Mouse (Mus musculus) spleen, embryonic (tissue): ENCODE measurements around the gene Baz1b.

Source experiments
- CTCF ChIA-PET: fragments of 350-600 bp; sonication (Branson Sonifier 250); formaldehyde crosslinking; loops from one replicate; lab custom pipeline; 2022; lab: Charles Lee

Baz1b gene

GRCm38 (mm10) chr5:135178523-135178922 lies 8.5 kb upstream of the Baz1b start:
- CTCF ChIA-PET: no interaction called here

GRCm38 (mm10) chr5:135178996-135179395 lies 8.1 kb upstream of the Baz1b start:
- CTCF ChIA-PET: no interaction called here

GRCm38 (mm10) chr5:135179616-135180015 lies 7.4 kb upstream of the Baz1b start:
- CTCF ChIA-PET: no interaction called here

GRCm38 (mm10) chr5:135180796-135181195 lies 6.3 kb upstream of the Baz1b start:
- CTCF ChIA-PET: no interaction called here

GRCm38 (mm10) chr5:135181776-135182175 lies 5.3 kb upstream of the Baz1b start:
- CTCF ChIA-PET: no interaction called here

- CTCF ChIA-PET: no interaction called here
Observed at GRCm38 (mm10) chr5:135183131-135183861, 3.8 kb upstream of the Baz1b start.

- CTCF ChIA-PET: no interaction called here
Observed at GRCm38 (mm10) chr5:135185016-135185415, 2.0 kb upstream of the Baz1b start.

GRCm38 (mm10) chr5:135185596-135185995 lies 1.5 kb upstream of the Baz1b start:
- CTCF ChIA-PET: interaction anchor here (1.8 kb wide), 1 partner anchor 16 kb away, joined by 4 read pairs; no protein-coding TSS in a partner anchor

- CTCF ChIA-PET: interaction anchor here (1.8 kb wide), 1 partner anchor 17 kb away, joined by 4 read pairs; no protein-coding TSS in a partner anchor
Observed at GRCm38 (mm10) chr5:135186231-135186620, 838 bp upstream of the Baz1b start.

GRCm38 (mm10) chr5:135187349-135188213 lies 517 bp downstream of the Baz1b start:
- CTCF ChIA-PET: interaction anchor here (1.8 kb wide), 1 partner anchor 18 kb away, joined by 4 read pairs; no protein-coding TSS in a partner anchor

GRCm38 (mm10) chr5:135188214-135188554 lies 1.1 kb downstream of the Baz1b start:
- CTCF ChIA-PET: interaction anchor here (0.7 kb wide), 1 partner anchor 40 kb away, joined by 21 read pairs; no protein-coding TSS in a partner anchor

- CTCF ChIA-PET: interaction anchor here (0.7 to 1.2 kb wide), 2 partner anchors 41 to 71 kb away, joined by 3 to 21 read pairs; no protein-coding TSS in a partner anchor
Observed at GRCm38 (mm10) chr5:135189281-135190022, 2.4 kb downstream of the Baz1b start.

GRCm38 (mm10) chr5:135191620-135192019 lies 4.6 kb downstream of the Baz1b start:
- CTCF ChIA-PET: interaction anchor here (0.6 to 1.3 kb wide), 2 partner anchors 73 to 700 kb away, joined by 3 to 8 read pairs; no protein-coding TSS in a partner anchor

GRCm38 (mm10) chr5:135192431-135192830 lies 5.4 kb downstream of the Baz1b start:
- CTCF ChIA-PET: interaction anchor here (0.6 kb wide), 1 partner anchor 701 kb away, joined by 3 read pairs; no protein-coding TSS in a partner anchor

GRCm38 (mm10) chr5:135196367-135196766 lies 9.3 kb downstream of the Baz1b start:
- CTCF ChIA-PET: interaction anchor here (0.5 kb wide), 1 partner anchor 13 kb away, joined by 3 read pairs; no protein-coding TSS in a partner anchor

- CTCF ChIA-PET: no interaction called here
Observed at GRCm38 (mm10) chr5:135202763-135203162, 15.7 kb downstream of the Baz1b start.

GRCm38 (mm10) chr5:135208197-135208596 lies 21.1 kb downstream of the Baz1b start:
- CTCF ChIA-PET: no interaction called here

GRCm38 (mm10) chr5:135216871-135217270 lies 29.8 kb downstream of the Baz1b start:
- CTCF ChIA-PET: no interaction called here

- CTCF ChIA-PET: no interaction called here
Observed at GRCm38 (mm10) chr5:135220941-135221340, 33.9 kb downstream of the Baz1b start.

GRCm38 (mm10) chr5:135222066-135222465 lies 35.0 kb downstream of the Baz1b start:
- CTCF ChIA-PET: no interaction called here

GRCm38 (mm10) chr5:135224169-135224568 lies 37.1 kb downstream of the Baz1b start:
- CTCF ChIA-PET: no interaction called here
